Mouse (Mus musculus): ENCODE results near the gene Napsa. TPM values are rescaled to one million over a fixed set of nuclear protein-coding genes. Genes with fewer than 3 reads are reported as not detected.

The Napsa gene
- total RNA-seq, 1 experiment = 13.7 TPM

DNA sequence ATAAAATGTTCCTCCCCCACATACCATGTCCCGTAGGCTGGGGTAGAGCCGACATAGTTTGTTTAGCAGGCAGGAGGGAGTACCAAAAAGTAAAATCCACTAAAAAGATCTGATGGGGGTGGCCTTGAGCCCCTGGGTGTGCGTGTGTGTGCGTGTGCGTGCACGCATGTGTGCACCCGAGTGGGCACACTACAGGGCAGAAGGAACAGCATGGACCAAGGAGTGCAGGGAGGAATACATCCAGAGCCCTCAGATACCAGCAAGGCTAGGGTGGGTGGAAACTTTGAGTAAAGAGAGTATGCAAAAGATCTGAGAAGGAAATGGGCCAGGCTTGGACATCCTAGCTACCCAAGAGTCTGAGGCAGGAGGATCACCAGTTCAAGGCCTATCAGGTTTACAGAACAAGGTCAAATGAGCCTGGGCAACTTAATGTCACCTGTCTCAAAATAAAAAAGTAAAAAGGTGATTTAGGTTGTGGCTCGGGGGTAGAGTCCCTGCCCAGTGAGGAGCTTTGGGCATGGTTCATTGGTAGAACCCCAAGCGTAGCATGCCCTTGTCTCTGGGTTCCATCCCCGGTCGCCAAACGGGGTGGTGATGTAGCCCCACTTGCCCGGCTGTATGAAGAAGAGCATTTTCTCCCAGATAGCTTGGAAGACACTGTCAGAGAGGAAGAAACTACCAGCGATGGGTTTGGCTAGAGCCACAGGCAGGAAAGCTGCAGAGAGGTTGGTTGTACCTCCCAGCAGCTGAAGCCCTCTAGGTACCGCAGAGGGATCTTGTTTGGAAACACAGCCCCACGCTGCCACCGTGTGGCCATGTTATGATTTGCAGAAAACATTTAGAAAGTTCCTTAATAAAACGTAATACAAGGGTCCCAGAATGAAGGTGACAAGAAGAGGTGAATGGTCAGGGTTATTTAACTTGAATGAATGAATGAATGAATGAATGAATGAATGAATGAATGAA, 11.5 kb upstream of the Napsa start:
- in situ Hi-C loops (cut with MboI; ENCODE audit: low sequenced_read_pairs in 2 of 2, unreplicated experiment in 2 of 2) = no loop called here

DNA sequence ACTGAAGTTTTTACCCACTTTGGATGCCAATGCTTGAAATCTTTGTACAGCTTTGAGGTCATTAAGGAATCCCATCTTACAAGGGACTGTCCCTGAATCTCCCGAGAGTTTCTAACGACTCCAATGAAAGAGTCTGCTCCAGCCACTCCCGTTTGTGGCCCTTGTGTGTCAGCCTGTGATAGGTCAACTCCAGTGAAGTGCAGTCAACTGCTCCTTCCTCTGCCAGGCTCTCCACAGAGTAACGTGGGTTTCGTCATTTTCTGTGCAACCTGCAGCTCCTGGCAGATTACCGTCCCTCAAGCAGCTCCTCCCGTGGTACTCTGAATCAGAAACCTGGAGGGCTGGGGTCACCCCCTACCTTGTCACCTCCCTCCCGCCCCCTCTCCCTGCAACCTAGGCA, 8.9 kb upstream of the Napsa start:
- Histone ChIP-seq H3K9me3 (ENCODE audit: control insufficient read depth, insufficient read depth, low read depth, low read length) (no peaks in the 10 kb centered on the region), H3K27ac (ENCODE audit: insufficient read depth, low read depth, low read length, poor library complexity, severe bottlenecking) (no peak overlapping the region), H3K4me1 (ENCODE audit: control insufficient read depth in 2 of 2, insufficient read depth in 2 of 2, low read length in 2 of 2, poor library complexity in 1 of 2) (peaks cover 0 to 14% of the 10 kb centered on the region in 2 experiments; a peak in 1 of 4 replicates), H3K4me3 (ENCODE audit: insufficient read depth in 1 of 2, low read depth in 1 of 2, low read length in 2 of 2, poor library complexity in 1 of 2, severe bottlenecking in 1 of 2) (no peak overlapping the region), H3K9ac (ENCODE audit: insufficient read depth, low read depth, low read length, poor library complexity, severe bottlenecking) (no peak overlapping the region), H3K36me3 (ENCODE audit: control insufficient read depth, insufficient read depth, low read length, poor library complexity, severe bottlenecking) (no peaks in the 10 kb centered on the region)
- in situ Hi-C loops (cut with MboI; ENCODE audit: low sequenced_read_pairs in 2 of 2, unreplicated experiment in 2 of 2) = no loop called here
- TF ChIP-seq MAFK (IDR thresholded peaks at IDR 0.05; ENCODE audit: insufficient read depth, low read depth, low read length) = no peak
- TF ChIP-seq ZC3H11A (IDR thresholded peaks at IDR 0.05; ENCODE audit: borderline replicate concordance, low read depth, low read length) = no peak
- TF ChIP-seq HCFC1 (IDR thresholded peaks at IDR 0.05; ENCODE audit: borderline replicate concordance, insufficient read depth, low read length) = no peak
- TF ChIP-seq CHD2 (IDR thresholded peaks at IDR 0.05; ENCODE audit: low read depth, low read length) = no peak
- TF ChIP-seq ZNF384 (IDR thresholded peaks at IDR 0.05; ENCODE audit: low read depth, low read length) = no peak
- DNase-seq (ENCODE audit: low read depth, low spot score) = no peak

More for the DNA sequence above, 11.5 kb upstream of the Napsa start:
- Histone ChIP-seq H3K36me3 (ENCODE audit: control insufficient read depth, insufficient read depth, low read length, poor library complexity, severe bottlenecking) (no peaks in the 10 kb centered on the region), H3K9ac (ENCODE audit: insufficient read depth, low read depth, low read length, poor library complexity, severe bottlenecking) (0 out of 2 replicates have a peak overlapping the region, but pooled peaks have one; percentile 23), H3K4me3 (ENCODE audit: insufficient read depth in 1 of 2, low read depth in 1 of 2, low read length in 2 of 2, poor library complexity in 1 of 2, severe bottlenecking in 1 of 2) (no peak overlapping the region), H3K27ac (ENCODE audit: insufficient read depth, low read depth, low read length, poor library complexity, severe bottlenecking) (no peak overlapping the region), H3K4me1 (ENCODE audit: control insufficient read depth in 2 of 2, insufficient read depth in 2 of 2, low read length in 2 of 2, poor library complexity in 1 of 2) (peaks cover 0 to 17% of the 10 kb centered on the region in 2 experiments; a peak in 1 of 4 replicates), H3K9me3 (ENCODE audit: control insufficient read depth, insufficient read depth, low read depth, low read length) (no peaks in the 10 kb centered on the region)
- TF ChIP-seq ZNF384 (IDR thresholded peaks at IDR 0.05; ENCODE audit: low read depth, low read length) (0 out of 2 replicates have a peak, but pooled peaks have one; percentile 32), MAFK (IDR thresholded peaks at IDR 0.05; ENCODE audit: insufficient read depth, low read depth, low read length) (no peak), ZC3H11A (IDR thresholded peaks at IDR 0.05; ENCODE audit: borderline replicate concordance, low read depth, low read length) (peak; percentile 73; the same call in 1 of the 2 replicates), HCFC1 (IDR thresholded peaks at IDR 0.05; ENCODE audit: borderline replicate concordance, insufficient read depth, low read length) (no peak), CHD2 (IDR thresholded peaks at IDR 0.05; ENCODE audit: low read depth, low read length) (no peak)
- DNase-seq (ENCODE audit: low read depth, low spot score) = peak; percentile 86

DNA sequence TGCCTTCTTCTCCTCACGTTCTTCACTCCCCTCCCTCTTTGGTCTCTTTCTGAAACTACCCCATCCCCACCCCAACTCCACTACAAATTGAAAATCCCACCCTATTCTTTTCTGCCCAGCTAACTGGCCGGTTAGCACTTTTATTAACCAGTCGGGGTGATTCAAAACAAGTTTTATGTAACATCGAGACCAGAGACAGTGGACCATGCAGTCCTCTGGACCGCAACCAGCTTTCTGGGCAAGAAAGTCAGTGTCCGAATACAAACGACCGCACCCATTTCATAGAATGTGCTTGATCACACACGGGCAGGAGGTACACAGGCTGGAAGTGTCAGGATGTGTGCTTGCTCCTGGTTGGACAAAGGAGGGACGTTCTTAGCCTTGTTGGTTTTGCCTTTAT, 7.7 kb upstream of the Napsa start:
- no peak overlapping the region for H3K4me3 ChIP-seq (ENCODE audit: insufficient read depth in 1 of 2, low read depth in 1 of 2, low read length in 2 of 2, poor library complexity in 1 of 2, severe bottlenecking in 1 of 2)
- TF ChIP-seq HCFC1 (IDR thresholded peaks at IDR 0.05; ENCODE audit: borderline replicate concordance, insufficient read depth, low read length) (no peak), ZNF384 (IDR thresholded peaks at IDR 0.05; ENCODE audit: low read depth, low read length) (no peak), CHD2 (IDR thresholded peaks at IDR 0.05; ENCODE audit: low read depth, low read length) (no peak), ZC3H11A (IDR thresholded peaks at IDR 0.05; ENCODE audit: borderline replicate concordance, low read depth, low read length) (no peak), MAFK (IDR thresholded peaks at IDR 0.05; ENCODE audit: insufficient read depth, low read depth, low read length) (no peak)
- no peaks in the 10 kb centered on the region for H3K9me3 ChIP-seq (ENCODE audit: control insufficient read depth, insufficient read depth, low read depth, low read length)
- no peak for DNase-seq (ENCODE audit: low read depth, low spot score)
- no peak overlapping the region for H3K27ac ChIP-seq (ENCODE audit: insufficient read depth, low read depth, low read length, poor library complexity, severe bottlenecking)
- no peak overlapping the region; the same call in 1 of the 2 replicates for H3K9ac ChIP-seq (ENCODE audit: insufficient read depth, low read depth, low read length, poor library complexity, severe bottlenecking)
- no peaks in the 10 kb centered on the region for H3K36me3 ChIP-seq (ENCODE audit: control insufficient read depth, insufficient read depth, low read length, poor library complexity, severe bottlenecking)
- in situ Hi-C loops (cut with MboI; ENCODE audit: low sequenced_read_pairs in 2 of 2, unreplicated experiment in 2 of 2) = no loop called here
- H3K4me1 ChIP-seq (ENCODE audit: control insufficient read depth in 2 of 2, insufficient read depth in 2 of 2, low read length in 2 of 2, poor library complexity in 1 of 2) = peaks cover 0 to 14% of the 10 kb centered on the region in 2 experiments; a peak in 1 of 4 replicates

DNA sequence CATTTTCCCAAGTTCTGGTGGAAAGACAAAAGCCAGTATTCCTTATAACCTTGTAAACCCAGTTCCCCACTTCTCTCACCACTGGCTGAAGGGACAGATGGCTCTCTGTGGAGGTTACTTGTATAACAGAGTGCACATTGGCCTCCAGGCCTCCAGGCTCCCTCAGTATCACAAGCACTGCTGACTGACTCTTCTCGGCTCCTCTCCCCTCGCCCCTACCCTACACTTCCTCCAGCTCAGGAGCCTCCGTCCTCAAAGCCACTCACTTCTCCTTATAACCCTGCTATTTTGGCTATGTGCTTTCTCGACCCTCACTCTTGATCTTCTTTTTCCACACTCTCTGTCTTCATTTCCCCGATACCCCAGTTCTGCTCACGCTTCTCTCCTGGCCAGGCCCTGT, 6.8 kb upstream of the Napsa start:
- no peak overlapping the region for H3K9ac ChIP-seq (ENCODE audit: insufficient read depth, low read depth, low read length, poor library complexity, severe bottlenecking)
- no peaks in the 10 kb centered on the region for H3K9me3 ChIP-seq (ENCODE audit: control insufficient read depth, insufficient read depth, low read depth, low read length)
- no peaks in the 10 kb centered on the region for H3K36me3 ChIP-seq (ENCODE audit: control insufficient read depth, insufficient read depth, low read length, poor library complexity, severe bottlenecking)
- no peak overlapping the region for H3K4me3 ChIP-seq (ENCODE audit: insufficient read depth in 1 of 2, low read depth in 1 of 2, low read length in 2 of 2, poor library complexity in 1 of 2, severe bottlenecking in 1 of 2)
- no peak for TF ChIP-seq ZC3H11A (IDR thresholded peaks at IDR 0.05; ENCODE audit: borderline replicate concordance, low read depth, low read length)
- no peak for TF ChIP-seq HCFC1 (IDR thresholded peaks at IDR 0.05; ENCODE audit: borderline replicate concordance, insufficient read depth, low read length)
- TF ChIP-seq MAFK (IDR thresholded peaks at IDR 0.05; ENCODE audit: insufficient read depth, low read depth, low read length) = no peak
- no peak for TF ChIP-seq CHD2 (IDR thresholded peaks at IDR 0.05; ENCODE audit: low read depth, low read length)
- TF ChIP-seq ZNF384 (IDR thresholded peaks at IDR 0.05; ENCODE audit: low read depth, low read length) = no peak
- in situ Hi-C loops (cut with MboI; ENCODE audit: low sequenced_read_pairs in 2 of 2, unreplicated experiment in 2 of 2) = no loop called here
- peaks cover 0 to 13% of the 10 kb centered on the region in 2 experiments; a peak in 1 of 4 replicates for H3K4me1 ChIP-seq (ENCODE audit: control insufficient read depth in 2 of 2, insufficient read depth in 2 of 2, low read length in 2 of 2, poor library complexity in 1 of 2)
- no peak overlapping the region for H3K27ac ChIP-seq (ENCODE audit: insufficient read depth, low read depth, low read length, poor library complexity, severe bottlenecking)
- DNase-seq (ENCODE audit: low read depth, low spot score) = no peak
